Mouse (Mus musculus) brain, embryonic 14.5 days (tissue): ENCODE results near the gene St6galnac5.

Experiments
- CTCF ChIP-seq: fragments of 200-500 bp; IDR thresholded peaks from 2 replicates; pipeline ENCODE4 v1.5.1; 2012; ENCODE audit warnings: inconsistent platforms, mild to moderate bottlenecking, moderate library complexity, borderline replicate concordance; ENCODE audit not compliant: insufficient read depth, insufficient read length; ENCODE audit errors: extremely low read depth
- POLR2A ChIP-seq: fragments of 200-500 bp; IDR thresholded peaks from 2 replicates; pipeline ENCODE4 v1.6.1; 2012; ENCODE audit warnings: mild to moderate bottlenecking, inconsistent platforms, borderline replicate concordance; ENCODE audit not compliant: poor library complexity, insufficient read depth, insufficient read length, severe bottlenecking; ENCODE audit errors: extremely low read depth

- TF ChIP-seq CTCF (no peak), POLR2A (no peak)
These were observed 32.7 kb downstream of the St6galnac5 start for GRCm38 (mm10) chr3:152949233-152949777.
